Mouse (Mus musculus): ENCODE data around the gene Exoc6.

GRCm38 (mm10) chr19:37703902-37704509 is 153.8 kb downstream of the Exoc6 start:
- no peak for TF ChIP-seq USF1 (IDR thresholded peaks at IDR 0.05; ENCODE audit: low read depth)
- no peak for TF ChIP-seq E2F4 (IDR thresholded peaks at IDR 0.05; ENCODE audit: insufficient read depth)
- no peak for TF ChIP-seq POLR2A (IDR thresholded peaks at IDR 0.05; ENCODE audit: insufficient read length, low read depth)
- TF ChIP-seq MAX (IDR thresholded peaks at IDR 0.05; ENCODE audit: low read depth): no peak

Measured in myocyte (in vitro differentiated cells).